Mouse (Mus musculus): ENCODE measurements around the gene Camta1.

DNA sequence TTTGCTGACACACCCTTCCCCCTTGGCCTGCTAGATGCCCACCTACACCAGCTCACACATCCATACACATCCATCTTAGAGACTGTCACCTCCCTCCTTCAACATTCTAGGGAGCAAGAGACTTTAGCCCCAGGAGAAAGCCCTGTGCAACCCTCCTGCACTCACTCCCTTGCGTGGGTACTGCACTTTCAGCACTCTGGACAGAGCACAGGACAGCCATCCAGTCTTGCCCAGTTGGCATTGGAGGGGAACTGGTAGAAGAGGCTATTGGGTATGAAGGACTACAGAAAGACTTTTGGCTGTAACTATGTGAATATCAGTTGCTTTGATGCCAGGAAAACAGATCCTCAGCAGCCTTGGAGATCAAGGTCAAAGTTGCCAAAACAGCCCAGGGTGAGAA lies 675.9 kb downstream of the Camta1 start:
- TF ChIP-seq CTCF (IDR thresholded peaks at IDR 0.05; ENCODE audit: low read depth, low read length) (no peak), POLR2A (IDR thresholded peaks at IDR 0.05; ENCODE audit: extremely low read depth, insufficient read depth, low read length) (no peak)

All from liver, adult 2 months (tissue).